In the genomic region with DNA sequence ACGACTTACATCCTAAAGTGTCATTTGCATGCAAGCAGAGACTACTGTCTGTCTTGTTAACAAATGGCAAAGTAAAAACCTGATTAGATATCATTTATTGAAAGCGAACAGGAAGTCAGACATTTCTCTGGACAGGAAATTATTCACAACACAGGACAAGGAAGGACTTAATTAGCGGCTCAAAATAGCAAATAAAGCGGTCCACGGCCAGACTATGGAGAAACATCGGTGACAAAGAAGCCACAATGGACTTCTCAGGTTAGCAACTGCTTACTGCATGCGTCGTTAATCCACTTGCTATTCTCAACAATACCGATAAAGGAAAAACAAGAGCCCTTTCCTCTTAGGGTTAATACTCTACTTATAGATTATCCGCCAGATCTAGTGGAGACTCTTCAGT, we compare ENCODE assay signal across 8 mouse cellular contexts. TPM values are rescaled to one million over a fixed set of nuclear protein-coding genes. Genes with fewer than 3 reads are reported as not detected.
DNase-seq lines count a peak whose midpoint lies in the region; ATAC-seq and TF ChIP-seq lines count a peak whose summit lies in the region.

No protein-coding gene starts in this region.

- WGBS in heart, embryonic 11.5 days (ENCODE audit: insufficient replicate concordance), result 4% methylated on average over 10 of the region's 10 CpGs
- WGBS in forebrain, embryonic 14.5 days, result 8% methylated on average over 10 of the region's 10 CpGs
- WGBS in liver, embryonic 15.5 days (ENCODE audit: insufficient replicate concordance), result 3% methylated on average over 10 of the region's 10 CpGs

- peak overlapping the region; percentile 81 for H3K4me3 ChIP-seq in heart, embryonic 11.5 days (ENCODE audit: low read depth, low read length)
- H3K4me3 ChIP-seq in CH12.LX (replicated peaks in 1 of 3; ENCODE audit: low read depth in 2 of 3, low read length in 2 of 3, poor library complexity in 1 of 3), result peak overlapping the region; percentile 75 to 100 (median 93)
- peak overlapping the region; percentile 93 for H3K4me3 ChIP-seq in forebrain, embryonic 14.5 days (ENCODE audit: low read depth, low read length)
- H3K4me3 ChIP-seq in liver, embryonic 15.5 days (replicated peaks), result peak overlapping the region; percentile 89

- peaks cover 19% of the 10 kb centered on the region for H3K36me3 ChIP-seq in heart, embryonic 11.5 days (ENCODE audit: control insufficient read depth, insufficient read depth, low read length)
- H3K36me3 ChIP-seq in CH12.LX (replicated peaks in 1 of 2; ENCODE audit: control insufficient read depth in 1 of 2, insufficient read depth in 1 of 2, low read length in 1 of 2), result peaks cover 42 to 49% of the 10 kb centered on the region in 2 experiments
- peaks cover 36% of the 10 kb centered on the region for H3K36me3 ChIP-seq in forebrain, embryonic 14.5 days (ENCODE audit: control insufficient read depth, insufficient read depth, low read length)
- peaks cover 33% of the 10 kb centered on the region for H3K36me3 ChIP-seq in liver, embryonic 15.5 days (replicated peaks)

- peak overlapping the region; percentile 77 for H3K4me2 ChIP-seq in heart, embryonic 11.5 days
- peak overlapping the region; percentile 94 for H3K4me2 ChIP-seq in CH12.LX (ENCODE audit: insufficient read depth, low read depth, poor library complexity, severe bottlenecking)
- peak overlapping the region; percentile 93 for H3K4me2 ChIP-seq in forebrain, embryonic 14.5 days (ENCODE audit: low read length)
- H3K4me2 ChIP-seq in liver, embryonic 15.5 days, result peak overlapping the region; percentile 84

- no peak for ATAC-seq in heart, embryonic 11.5 days (replicated peaks; ENCODE audit: insufficient number of reproducible peaks, low FRiP score, low TSS enrichment)
- ATAC-seq in forebrain, embryonic 14.5 days, result no peak
- ATAC-seq in liver, embryonic 15.5 days (ENCODE audit: insufficient read depth), result no peak

- no peak for DNase-seq in heart, adult 9 months (ENCODE audit: low spot score in 2 of 2)
- no peak for DNase-seq in CH12.LX (ENCODE audit: extremely low read depth)
- no peak for DNase-seq in forebrain, embryonic 14.5 days (ENCODE audit: low spot score)
- DNase-seq in frontal cortex, postnatal 14 days (ENCODE audit: low spot score in 2 of 2), result no peak
- DNase-seq in urinary bladder, postnatal 14 days (ENCODE audit: low spot score), result no peak
- no peak for DNase-seq in spleen, postnatal 36 days (ENCODE audit: low spot score in 2 of 2)

- no peaks in the 10 kb centered on the region for H3K9me3 ChIP-seq in heart, embryonic 11.5 days (replicated peaks; ENCODE audit: control insufficient read depth, low read length)
- no peaks in the 10 kb centered on the region for H3K9me3 ChIP-seq in CH12.LX (replicated peaks; ENCODE audit: low read length)
- H3K9me3 ChIP-seq in forebrain, embryonic 14.5 days (replicated peaks; ENCODE audit: control insufficient read depth, low read length), result no peaks in the 10 kb centered on the region
- H3K9me3 ChIP-seq in liver, embryonic 15.5 days (replicated peaks), result no peaks in the 10 kb centered on the region

- no peak for TF ChIP-seq CTCF in CH12.LX (conservative IDR thresholded peaks at IDR 0.05 in 1 of 2, IDR thresholded peaks at IDR 0.05 in 1 of 2; ENCODE audit: low read depth in 2 of 2, low read length in 2 of 2)

- no peak for TF ChIP-seq POLR2A in CH12.LX (IDR thresholded peaks at IDR 0.05; ENCODE audit: low read depth, low read length)

- dilution Hi-C loops in CH12.LX (cut with MboI; ENCODE audit: extremely low pct_ligation_motif_present, extremely low pct_unique_long_range_greater_than_20kb, low sequenced_read_pairs), result no loop called here

- no peaks in the 10 kb centered on the region for H3K27me3 ChIP-seq in heart, embryonic 11.5 days (ENCODE audit: control insufficient read depth, insufficient read depth, low read length)
- H3K27me3 ChIP-seq in CH12.LX (replicated peaks), result no peaks in the 10 kb centered on the region
- no peaks in the 10 kb centered on the region for H3K27me3 ChIP-seq in forebrain, embryonic 14.5 days (replicated peaks; ENCODE audit: control insufficient read depth, insufficient read depth, low read length)
- H3K27me3 ChIP-seq in liver, embryonic 15.5 days, result no peaks in the 10 kb centered on the region

- TF ChIP-seq EP300 in CH12.LX (IDR thresholded peaks at IDR 0.05; ENCODE audit: low read length), result no peak

- peaks cover 13% of the 10 kb centered on the region for H3K4me1 ChIP-seq in heart, embryonic 11.5 days (ENCODE audit: control insufficient read depth, insufficient read depth, low read length)
- H3K4me1 ChIP-seq in CH12.LX (ENCODE audit: control insufficient read depth in 1 of 2, insufficient read depth in 2 of 2), result peaks cover 3 to 30% of the 10 kb centered on the region in 2 experiments; a peak in 2 of 4 replicates
- peaks cover 11% of the 10 kb centered on the region for H3K4me1 ChIP-seq in forebrain, embryonic 14.5 days (ENCODE audit: control insufficient read depth, insufficient read depth, low read length)
- H3K4me1 ChIP-seq in liver, embryonic 15.5 days (replicated peaks), result peaks cover 31% of the 10 kb centered on the region

- H3K79me2 ChIP-seq in CH12.LX (replicated peaks; ENCODE audit: control insufficient read depth, extremely low read depth, insufficient read depth, poor library complexity, severe bottlenecking), result peaks cover 39% of the 10 kb centered on the region

- peak overlapping the region; percentile 91; the same call in 1 of the 2 replicates for H3K27ac ChIP-seq in heart, embryonic 11.5 days (ENCODE audit: low read depth, low read length)
- H3K27ac ChIP-seq in CH12.LX (ENCODE audit: insufficient read depth, low read depth), result no peak overlapping the region; the same call in 1 of the 2 replicates
- peak overlapping the region; percentile 92 for H3K27ac ChIP-seq in forebrain, embryonic 14.5 days (ENCODE audit: low read depth, low read length)
- peak overlapping the region; percentile 94 for H3K27ac ChIP-seq in liver, embryonic 15.5 days (replicated peaks)

- in situ Hi-C loops in CH12.LX (cut with MboI; ENCODE audit: low pct_ligation_motif_present, low pct_unique_long_range_greater_than_20kb, low sequenced_read_pairs), result no loop called here

- TF ChIP-seq RAD21 in CH12.LX (IDR thresholded peaks at IDR 0.05; ENCODE audit: low read depth, low read length), result no peak

- peak overlapping the region; percentile 97 for H3K9ac ChIP-seq in heart, embryonic 11.5 days (ENCODE audit: low read depth, low read length)
- H3K9ac ChIP-seq in CH12.LX (ENCODE audit: insufficient read depth, low read depth), result peak overlapping the region; percentile 99
- peak overlapping the region; percentile 94 for H3K9ac ChIP-seq in forebrain, embryonic 14.5 days (ENCODE audit: low read length)
- H3K9ac ChIP-seq in liver, embryonic 15.5 days, result peak overlapping the region; percentile 92

TF ChIP-seq in CH12.LX, 34 proteins besides CTCF, POLR2A, EP300 and RAD21:
- TF ChIP-seq MXI1 (IDR thresholded peaks at IDR 0.05; ENCODE audit: low read depth, low read length), result no peak
- no peak for TF ChIP-seq ETS1 (conservative IDR thresholded peaks at IDR 0.05; ENCODE audit: low read depth, low read length)
- no peak for TF ChIP-seq TCF12 (IDR thresholded peaks at IDR 0.05; ENCODE audit: low read depth, low read length)
- no peak for TF ChIP-seq JUND (conservative IDR thresholded peaks at IDR 0.05; ENCODE audit: low read depth, low read length)
- TF ChIP-seq BHLHE40 (IDR thresholded peaks at IDR 0.05; ENCODE audit: low read depth, low read length), result no peak
- no peak for TF ChIP-seq NELFE (IDR thresholded peaks at IDR 0.05; ENCODE audit: low read depth, low read length)
- no peak for TF ChIP-seq UBTF (IDR thresholded peaks at IDR 0.05; ENCODE audit: low read depth, low read length)
- no peak for TF ChIP-seq USF1 (IDR thresholded peaks at IDR 0.05; ENCODE audit: low read depth, low read length)

RNA-seq across cellular contexts. Expression of a gene that starts 0.9 kb away (rescaled TPM):
- 12.1 and 15.2 TPM in 2 replicates for polyA plus RNA-seq in heart, embryonic 11.5 days (2014; fragmentation: Nextera tagmentation; extraction: Ambion mirVana)
- total RNA-seq in CH12.LX (2012; rRNA removed), result 41.7 and 49.1 TPM in 2 replicates
- total RNA-seq in CH12.LX (2014; rRNA removed), result 19.7 and 20.8 TPM in 2 replicates
- polyA plus RNA-seq in CH12.LX (2012; ENCODE audit: insufficient read length, low read depth), result 51.0 and 56.0 TPM in 2 replicates
- polyA plus RNA-seq in forebrain, embryonic 14.5 days (2014; fragmentation: Nextera tagmentation; extraction: Ambion mirVana), result 14.6 and 17.9 TPM in 2 replicates
- 9.7 and 11.4 TPM in 2 replicates for polyA plus RNA-seq in liver, embryonic 15.5 days (2015; fragmentation: Nextera tagmentation; extraction: Ambion mirVana)

RNA-seq across cellular contexts. Expression of a gene that starts 0.9 kb away (rescaled TPM):
- polyA plus RNA-seq in heart, embryonic 11.5 days (2014; fragmentation: Nextera tagmentation; extraction: Ambion mirVana), result 18.9 and 19.2 TPM in 2 replicates
- total RNA-seq in CH12.LX (2012; rRNA removed) (13.4 and 13.5 TPM in 2 replicates), CH12.LX (2014; rRNA removed) (17.0 and 17.8 TPM in 2 replicates)
- 12.4 and 13.6 TPM in 2 replicates for polyA plus RNA-seq in CH12.LX (2012; ENCODE audit: insufficient read length, low read depth)
- polyA plus RNA-seq in forebrain, embryonic 14.5 days (2014; fragmentation: Nextera tagmentation; extraction: Ambion mirVana), result 33.4 and 34.1 TPM in 2 replicates
- polyA plus RNA-seq in liver, embryonic 15.5 days (2015; fragmentation: Nextera tagmentation; extraction: Ambion mirVana), result 9.3 and 10.7 TPM in 2 replicates

RNA-seq across cellular contexts. Expression of a gene that starts 14.2 kb away (rescaled TPM):
- polyA plus RNA-seq in heart, embryonic 11.5 days (2014; fragmentation: Nextera tagmentation; extraction: Ambion mirVana), result 0.54 and 0.74 TPM in 2 replicates
- total RNA-seq in CH12.LX (2012; rRNA removed) (not detected in 2 replicates), CH12.LX (2014; rRNA removed) (not detected in 2 replicates)
- not detected in 2 replicates for polyA plus RNA-seq in CH12.LX (2012; ENCODE audit: insufficient read length, low read depth)
- polyA plus RNA-seq in forebrain, embryonic 14.5 days (2014; fragmentation: Nextera tagmentation; extraction: Ambion mirVana), result 0.13 and 0.64 TPM in 2 replicates
- polyA plus RNA-seq in liver, embryonic 15.5 days (2015; fragmentation: Nextera tagmentation; extraction: Ambion mirVana), result 125 and 188 TPM in 2 replicates

RNA-seq across cellular contexts. Expression of a gene that starts 43.7 kb away (rescaled TPM):
- polyA plus RNA-seq in heart, embryonic 11.5 days (2014; fragmentation: Nextera tagmentation; extraction: Ambion mirVana), result 32.2 and 36.0 TPM in 2 replicates
- total RNA-seq in CH12.LX (2012; rRNA removed) (41.8 and 43.6 TPM in 2 replicates), CH12.LX (2014; rRNA removed) (38.5 and 40.4 TPM in 2 replicates)
- polyA plus RNA-seq in CH12.LX (2012; ENCODE audit: insufficient read length, low read depth), result 37.8 and 43.8 TPM in 2 replicates
- polyA plus RNA-seq in forebrain, embryonic 14.5 days (2014; fragmentation: Nextera tagmentation; extraction: Ambion mirVana), result 33.4 and 34.8 TPM in 2 replicates
- polyA plus RNA-seq in liver, embryonic 15.5 days (2015; fragmentation: Nextera tagmentation; extraction: Ambion mirVana), result 17.2 and 20.3 TPM in 2 replicates

RNA-seq across cellular contexts. Expression of a gene that starts 49.6 kb away (rescaled TPM):
- polyA plus RNA-seq in heart, embryonic 11.5 days (2014; fragmentation: Nextera tagmentation; extraction: Ambion mirVana), result 0.34 and 0.41 TPM in 2 replicates
- 5.8 and 6.0 TPM in 2 replicates for total RNA-seq in CH12.LX (2012; rRNA removed)
- 3.1 and 3.5 TPM in 2 replicates for total RNA-seq in CH12.LX (2014; rRNA removed)
- polyA plus RNA-seq in CH12.LX (2012; ENCODE audit: insufficient read length, low read depth), result 9.6 and 10.0 TPM in 2 replicates
- 0.11 TPM in 1 of 2 replicates, not detected in the other for polyA plus RNA-seq in forebrain, embryonic 14.5 days (2014; fragmentation: Nextera tagmentation; extraction: Ambion mirVana)
- polyA plus RNA-seq in liver, embryonic 15.5 days (2015; fragmentation: Nextera tagmentation; extraction: Ambion mirVana), result 0.21 and 0.46 TPM in 2 replicates

Comparison
In these comparisons a context has a peak if more than half of its experiments do, and no peak if none do; other contexts are left out.
1. RNA of a gene that starts 14.2 kb away (polyA plus RNA-seq): 125 to 188 TPM in liver, embryonic 15.5 days; 0.54 to 0.74 TPM in heart, embryonic 11.5 days, 0.13 to 0.64 TPM in forebrain, embryonic 14.5 days and not detected in CH12.LX; every median in the first group is over 10 times any median in the second.
2. Peak in every context shown above with its lines, with median percentiles within 50 percentile points of each other: H3K4me2 ChIP-seq, H3K4me3 ChIP-seq and H3K9ac ChIP-seq.